11 mouse cellular contexts compared by ENCODE assay signal in the genomic region with DNA sequence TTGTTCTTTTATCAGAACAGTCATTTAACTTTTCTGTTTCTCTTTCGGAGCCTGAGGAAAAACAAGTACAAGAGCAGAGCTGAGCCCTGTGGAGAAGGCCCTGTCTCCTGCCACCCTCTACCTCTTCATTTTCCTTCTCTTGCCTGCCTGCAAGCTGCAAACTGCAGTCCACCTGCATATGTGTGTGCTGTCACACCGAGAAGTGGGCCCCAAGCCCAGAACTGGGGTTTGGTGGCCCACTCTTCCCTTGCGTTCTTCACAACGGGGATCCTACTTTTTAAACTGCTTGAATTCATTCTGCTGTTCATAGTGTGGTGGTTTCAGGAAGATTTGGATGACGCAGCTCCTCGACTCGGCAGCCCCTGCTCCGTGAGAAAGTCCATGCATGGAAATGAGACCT. TPM values are rescaled to one million over a fixed set of nuclear protein-coding genes. Genes with fewer than 3 reads are reported as not detected.
DNase-seq lines count a peak whose midpoint lies in the region; ATAC-seq and TF ChIP-seq lines count a peak whose summit lies in the region.
"Had no signal": no experiment of that assay in that cellular context is flagged by ENCODE, and none has a peak within 500 bp of the region (broad histone marks: within the 10 kb centered on the region; RNA-seq: fewer than 3 reads in every experiment).

No protein-coding gene starts in this region.

- no peak for ATAC-seq in hindbrain, embryonic 14.5 days (ENCODE audit: low FRiP score)
- no peak for ATAC-seq in limb, embryonic 14.5 days (ENCODE audit: low FRiP score, low read depth)

- WGBS in cerebellum, adult 2 months, result 41% methylated on average over 8 of the region's 8 CpGs
- WGBS in hindbrain, embryonic 10.5 days, result 71% methylated on average over 8 of the region's 8 CpGs
- 57% methylated on average over 8 of the region's 8 CpGs for WGBS in hindbrain, embryonic 14.5 days
- WGBS in limb, embryonic 14.5 days, result 54% methylated on average over 8 of the region's 8 CpGs

- peaks cover 3% of the 10 kb centered on the region; the same call in 1 of the 2 replicates for H3K4me1 ChIP-seq in cerebellum, adult 2 months (ENCODE audit: control insufficient read depth, insufficient read depth, low read length)
- H3K4me1 ChIP-seq in hindbrain, embryonic 10.5 days (replicated peaks), result peaks cover 50% of the 10 kb centered on the region
- H3K4me1 ChIP-seq in hindbrain, embryonic 14.5 days (replicated peaks; ENCODE audit: control insufficient read depth, insufficient read depth, low read length), result peaks cover 27% of the 10 kb centered on the region
- peaks cover 26% of the 10 kb centered on the region for H3K4me1 ChIP-seq in limb, embryonic 14.5 days (ENCODE audit: control insufficient read depth, insufficient read depth, low read length)

- H3K4me2 ChIP-seq in hindbrain, embryonic 14.5 days (replicated peaks), result no peak overlapping the region
- H3K4me2 ChIP-seq in limb, embryonic 14.5 days (replicated peaks; ENCODE audit: low read depth, low read length, severe bottlenecking), result no peak overlapping the region
- H3K4me2 ChIP-seq: neural tube, embryonic 13.5 days had no signal

- H3K27ac ChIP-seq in cerebellum, adult 2 months (ENCODE audit: insufficient read depth, low read length), result no peak overlapping the region
- peak overlapping the region; percentile 80 for H3K27ac ChIP-seq in hindbrain, embryonic 10.5 days
- H3K27ac ChIP-seq in hindbrain, embryonic 14.5 days, result no peak overlapping the region
- 0 out of 2 replicates have a peak overlapping the region, but pooled peaks have one; percentile 19 for H3K27ac ChIP-seq in limb, embryonic 14.5 days (replicated peaks; ENCODE audit: low read depth, low read length)
- H3K27ac ChIP-seq: heart, adult 2 months; neural tube, embryonic 13.5 days had no signal

- H3K27me3 ChIP-seq in cerebellum, adult 2 months (ENCODE audit: control insufficient read depth, insufficient read depth, low read length), result no peaks in the 10 kb centered on the region
- no peaks in the 10 kb centered on the region for H3K27me3 ChIP-seq in hindbrain, embryonic 10.5 days (ENCODE audit: insufficient read depth, poor library complexity, severe bottlenecking)
- H3K27me3 ChIP-seq in hindbrain, embryonic 14.5 days (ENCODE audit: control insufficient read depth, insufficient read depth, low read length), result no peaks in the 10 kb centered on the region
- no peaks in the 10 kb centered on the region for H3K27me3 ChIP-seq in limb, embryonic 14.5 days (ENCODE audit: control insufficient read depth, insufficient read depth, low read length)
- H3K27me3 ChIP-seq: neural tube, embryonic 13.5 days had no signal

- TF ChIP-seq POLR2A in cerebellum, adult 2 months (IDR thresholded peaks at IDR 0.05; ENCODE audit: borderline replicate concordance, insufficient read depth, low read length), result no peak
- no peak for TF ChIP-seq POLR2A in brain, embryonic 14.5 days (IDR thresholded peaks at IDR 0.05; ENCODE audit: borderline replicate concordance, extremely low read depth, insufficient read depth, insufficient read length, poor library complexity, severe bottlenecking)
- TF ChIP-seq POLR2A in limb, embryonic 14.5 days (IDR thresholded peaks at IDR 0.05; ENCODE audit: borderline replicate concordance, extremely low read depth, insufficient read depth, insufficient read length), result no peak

- peak; percentile 46 to 65 for DNase-seq in cerebellum, postnatal 14 days
- no peak for DNase-seq in cerebellum, adult 2 months
- DNase-seq in hindbrain, embryonic 10.5 days (ENCODE audit: low spot score), result no peak
- no peak for DNase-seq in hindbrain, embryonic 14.5 days (ENCODE audit: low spot score)
- peak; percentile 42 for DNase-seq in brain, embryonic 14.5 days (ENCODE audit: low read depth)
- no peak for DNase-seq in limb, embryonic 14.5 days (ENCODE audit: low spot score)
- no peak for DNase-seq in thymus, postnatal 36 days
- no peak for DNase-seq in layer of hippocampus, adult 9-10 months (ENCODE audit: low spot score)
- DNase-seq: spleen, adult 18-20 months had no signal

- no peak overlapping the region for H3K9ac ChIP-seq in hindbrain, embryonic 14.5 days
- no peak overlapping the region for H3K9ac ChIP-seq in limb, embryonic 14.5 days (ENCODE audit: low read depth, low read length, severe bottlenecking)
- H3K9ac ChIP-seq: neural tube, embryonic 13.5 days had no signal

- H3K9me3 ChIP-seq in hindbrain, embryonic 10.5 days, result no peaks in the 10 kb centered on the region
- no peaks in the 10 kb centered on the region for H3K9me3 ChIP-seq in hindbrain, embryonic 14.5 days (ENCODE audit: control insufficient read depth, low read length)
- no peaks in the 10 kb centered on the region for H3K9me3 ChIP-seq in limb, embryonic 14.5 days (ENCODE audit: control insufficient read depth, low read length)
- H3K9me3 ChIP-seq: neural tube, embryonic 13.5 days had no signal

- peaks cover 28% of the 10 kb centered on the region for H3K36me3 ChIP-seq in hindbrain, embryonic 10.5 days
- no peaks in the 10 kb centered on the region for H3K36me3 ChIP-seq in hindbrain, embryonic 14.5 days (replicated peaks; ENCODE audit: control insufficient read depth, insufficient read depth)
- H3K36me3 ChIP-seq in limb, embryonic 14.5 days (ENCODE audit: control insufficient read depth, insufficient read depth, low read length), result peaks cover 10% of the 10 kb centered on the region
- H3K36me3 ChIP-seq: neural tube, embryonic 13.5 days had no signal

- H3K4me3 ChIP-seq in cerebellum, adult 2 months (replicated peaks; ENCODE audit: insufficient read depth, low read depth, low read length), result no peak overlapping the region
- no peak overlapping the region for H3K4me3 ChIP-seq in hindbrain, embryonic 10.5 days
- no peak overlapping the region for H3K4me3 ChIP-seq in hindbrain, embryonic 14.5 days (replicated peaks; ENCODE audit: low read length)
- H3K4me3 ChIP-seq in limb, embryonic 14.5 days (replicated peaks; ENCODE audit: low read length), result no peak overlapping the region
- H3K4me3 ChIP-seq: heart, adult 2 months; neural tube, embryonic 13.5 days had no signal

- no peak for TF ChIP-seq CTCF in cerebellum, adult 2 months (IDR thresholded peaks at IDR 0.05; ENCODE audit: borderline replicate concordance, insufficient read depth, low read depth, low read length)
- TF ChIP-seq CTCF in brain, embryonic 14.5 days (IDR thresholded peaks at IDR 0.05; ENCODE audit: borderline replicate concordance, extremely low read depth, insufficient read depth, insufficient read length), result no peak

RNA-seq across cellular contexts. Expression of a gene that starts 9.3 kb away (rescaled TPM):
- polyA plus RNA-seq in cerebellum, adult 2 months (2012; rRNA removed), result 10.6 and 11.4 TPM in 2 replicates
- polyA plus RNA-seq in hindbrain, embryonic 10.5 days (2016; fragmentation: Nextera tagmentation; extraction: Ambion mirVana), result 34.2 and 38.7 TPM in 2 replicates
- 22.0 and 23.9 TPM in 2 replicates for polyA plus RNA-seq in hindbrain, embryonic 14.5 days (2014; fragmentation: Nextera tagmentation; extraction: Ambion mirVana)
- 46.8 and 49.5 TPM in 2 replicates for polyA plus RNA-seq in brain, embryonic 14.5 days (2012; rRNA removed)
- 90.8 and 103 TPM in 2 replicates for polyA plus RNA-seq in limb, embryonic 14.5 days (2012; rRNA removed)
- polyA plus RNA-seq in limb, embryonic 14.5 days (2014; fragmentation: Nextera tagmentation; extraction: Ambion mirVana), result 55.4 and 59.7 TPM in 2 replicates

Comparison
In these comparisons a context has a peak if more than half of its experiments do, and no peak if none do; other contexts are left out.
1. DNase-seq: peak in cerebellum, postnatal 14 days (2 of 2) and brain, embryonic 14.5 days (single experiment); none in cerebellum, adult 2 months (0 of 2), hindbrain, embryonic 10.5 days (single experiment), hindbrain, embryonic 14.5 days (single experiment), limb, embryonic 14.5 days (single experiment), thymus, postnatal 36 days (0 of 2) and layer of hippocampus, adult 9-10 months (single experiment).
2. H3K27ac ChIP-seq: peak in hindbrain, embryonic 10.5 days (single experiment) and limb, embryonic 14.5 days (single experiment); none in cerebellum, adult 2 months (single experiment) and hindbrain, embryonic 14.5 days (single experiment).